Mouse (Mus musculus): ENCODE measurements around the gene Prokr1. TPM values are rescaled to one million over a fixed set of nuclear protein-coding genes. Genes with fewer than 3 reads are reported as not detected.
"Not testable (repeated sequence)": the region's sequence is repeated elsewhere in the genome, so short reads cannot be mapped to it uniquely, and the experiment has no call there.

The Prokr1 gene
- total RNA-seq, 2 experiments from 2014 or later = 0.21 to 1.6 TPM

GRCm38 (mm10) chr6:87576648-87577330, 13.8 kb downstream of the Prokr1 start:
- no peak for ATAC-seq (replicated peaks; ENCODE audit: poor library complexity, severe bottlenecking)

- not testable (repeated sequence) for ATAC-seq (replicated peaks; ENCODE audit: poor library complexity, severe bottlenecking)
These were observed 18.7 kb downstream of the Prokr1 start for GRCm38 (mm10) chr6:87571863-87572262.

- no peak for ATAC-seq (replicated peaks; ENCODE audit: poor library complexity, severe bottlenecking)
These were observed 22.6 kb downstream of the Prokr1 start for GRCm38 (mm10) chr6:87567686-87568593.

GRCm38 (mm10) chr6:87565166-87565565, 25.4 kb downstream of the Prokr1 start:
- ATAC-seq (replicated peaks; ENCODE audit: poor library complexity, severe bottlenecking) = no peak

GRCm38 (mm10) chr6:87564356-87564755, 26.2 kb downstream of the Prokr1 start:
- ATAC-seq (replicated peaks; ENCODE audit: poor library complexity, severe bottlenecking) = no peak

GRCm38 (mm10) chr6:87553724-87554123, 36.8 kb downstream of the Prokr1 start:
- no peak for ATAC-seq (replicated peaks; ENCODE audit: poor library complexity, severe bottlenecking)

GRCm38 (mm10) chr6:87552054-87552807, 38.3 kb downstream of the Prokr1 start:
- peak; percentile 36 for ATAC-seq (replicated peaks; ENCODE audit: poor library complexity, severe bottlenecking)

- peak; percentile 84 for ATAC-seq (replicated peaks; ENCODE audit: poor library complexity, severe bottlenecking)
These were observed 42.7 kb downstream of the Prokr1 start for GRCm38 (mm10) chr6:87547836-87548235.

- ATAC-seq (replicated peaks; ENCODE audit: poor library complexity, severe bottlenecking) = peak; percentile 69
These were observed 43.1 kb downstream of the Prokr1 start for GRCm38 (mm10) chr6:87547431-87547830.

GRCm38 (mm10) chr6:87545331-87546217, 45.0 kb downstream of the Prokr1 start:
- ATAC-seq (replicated peaks; ENCODE audit: poor library complexity, severe bottlenecking) = no peak

- ATAC-seq (replicated peaks; ENCODE audit: poor library complexity, severe bottlenecking) = peak; percentile 76
These were observed 48.5 kb downstream of the Prokr1 start for GRCm38 (mm10) chr6:87542027-87542426.

GRCm38 (mm10) chr6:87541171-87541571, 49.4 kb downstream of the Prokr1 start:
- peak; percentile 89 for ATAC-seq (replicated peaks; ENCODE audit: poor library complexity, severe bottlenecking)

GRCm38 (mm10) chr6:87538376-87539270, 51.9 kb downstream of the Prokr1 start:
- no peak for ATAC-seq (replicated peaks; ENCODE audit: poor library complexity, severe bottlenecking)

GRCm38 (mm10) chr6:87537678-87538077, 52.9 kb downstream of the Prokr1 start:
- ATAC-seq (replicated peaks; ENCODE audit: poor library complexity, severe bottlenecking) = no peak

- 0 out of 2 replicates have a peak, but pooled peaks have one; percentile 16 for ATAC-seq (replicated peaks; ENCODE audit: poor library complexity, severe bottlenecking)
These were observed 54.3 kb downstream of the Prokr1 start for GRCm38 (mm10) chr6:87536270-87536669.

- ATAC-seq (replicated peaks; ENCODE audit: poor library complexity, severe bottlenecking) = no peak
These were observed 54.9 kb downstream of the Prokr1 start for GRCm38 (mm10) chr6:87535651-87536050.

GRCm38 (mm10) chr6:87534855-87535575, 55.5 kb downstream of the Prokr1 start:
- peak; percentile 51 for ATAC-seq (replicated peaks; ENCODE audit: poor library complexity, severe bottlenecking)

All from granulocyte monocyte progenitor cell, adult 5-6 weeks (primary cell).